Mouse (Mus musculus) CH12.LX (cell line): ENCODE measurements around the gene Trmu.

Experiments
- BHLHE40 ChIP-seq: IDR thresholded peaks from 2 replicates; pipeline ENCODE4 v1.6.1; 2011; ENCODE audit warnings: mild to moderate bottlenecking, low read depth, low read length, improper control_type of control experiment
- CTCF ChIP-seq, 2 experiments: IDR thresholded peaks in 1 of 2; conservative IDR thresholded peaks in 1 of 2; 2 replicates each; pipeline ENCODE4 v1.5.1; 2011 to 2012; ENCODE audit warnings: low read depth in 2 of 2, low read length in 2 of 2, improper control_type of control experiment in 1 of 2, inconsistent platforms in 1 of 2, mild to moderate bottlenecking in 1 of 2, moderate library complexity in 1 of 2
- HCFC1 ChIP-seq: IDR thresholded peaks from 2 replicates; pipeline ENCODE4 v1.6.1; 2012; ENCODE audit warnings: low read depth, mild to moderate bottlenecking, inconsistent platforms, low read length, improper control_type of control experiment
- POLR2AphosphoS2 ChIP-seq: IDR thresholded peaks from 2 replicates; pipeline ENCODE4 v1.6.1; 2011; ENCODE audit warnings: low read depth, low read length, improper control_type of control experiment
- SIN3A ChIP-seq: IDR thresholded peaks from 2 replicates; pipeline ENCODE4 v1.6.1; 2012; ENCODE audit warnings: low read length, improper control_type of control experiment, inconsistent platforms
- SMC3 ChIP-seq: IDR thresholded peaks from 2 replicates; pipeline ENCODE4 v1.6.1; 2011; ENCODE audit warnings: low read depth, low read length, improper control_type of control experiment
- TCF12 ChIP-seq: IDR thresholded peaks from 2 replicates; pipeline ENCODE4 v1.6.1; 2014; ENCODE audit warnings: low read depth, mild to moderate bottlenecking, inconsistent platforms, low read length, improper control_type of control experiment
- UBTF ChIP-seq: IDR thresholded peaks from 2 replicates; pipeline ENCODE4 v1.6.1; 2012; ENCODE audit warnings: low read depth, mild to moderate bottlenecking, inconsistent platforms, low read length, improper control_type of control experiment, moderate library complexity
- ZNF384 ChIP-seq: IDR thresholded peaks from 2 replicates; pipeline ENCODE4 v1.6.1; 2012; ENCODE audit warnings: low read depth, low read length, improper control_type of control experiment, inconsistent platforms

- TF ChIP-seq CTCF (conservative IDR thresholded peaks at IDR 0.05 in 1 of 2, IDR thresholded peaks at IDR 0.05 in 1 of 2; ENCODE audit: low read depth in 2 of 2, low read length in 2 of 2) (no peak), SMC3 (no peak), SIN3A (no peak), ZNF384 (no peak), POLR2AphosphoS2 (no peak), HCFC1 (no peak), TCF12 (no peak), UBTF (no peak), BHLHE40 (no peak)
These were observed 46.5 kb upstream of the Trmu start for GRCm38 (mm10) chr15:85832599-85832998.
